Mouse (Mus musculus) kidney, adult 2 months (tissue): ENCODE measurements around the gene Plgrkt.

Source experiments
- CTCF ChIP-seq: fragments of 200-500 bp; conservative IDR thresholded peaks from 2 replicates; pipeline ENCODE4 v1.5.1; 2011; ENCODE audit warnings: low read depth, mild to moderate bottlenecking, control low read depth, low read length, moderate library complexity, mixed read lengths; ENCODE audit not compliant: insufficient read depth, insufficient read length
- POLR2A ChIP-seq: fragments of 200-500 bp; IDR thresholded peaks from one replicate; pipeline ENCODE4 v1.6.1; 2011; ENCODE audit warnings: low read depth, low read length, control low read depth

DNA sequence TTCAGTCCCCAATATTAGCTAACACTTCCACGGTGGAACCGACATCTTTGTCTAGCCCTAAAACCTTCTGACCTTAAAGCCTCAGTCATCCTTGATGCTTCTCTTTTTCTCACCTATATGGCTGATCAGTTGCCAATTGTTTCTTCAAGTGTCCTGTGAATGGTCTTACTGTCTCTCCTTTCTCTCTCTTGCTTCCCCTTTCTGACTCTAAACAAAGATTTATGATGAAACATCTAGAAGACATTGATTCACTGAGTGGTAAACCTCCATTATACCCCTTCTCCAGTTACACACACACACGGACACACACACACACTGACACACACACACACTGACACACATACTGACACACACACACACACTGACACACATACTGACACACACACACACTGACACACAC lies 47.3 kb upstream of the Plgrkt start:
- TF ChIP-seq POLR2A (no peak), CTCF (no peak)
